Mouse (Mus musculus) limb, embryonic 14.5 days (tissue): Measurements from ENCODE around the gene Tenm2. TPM values are rescaled to one million over a fixed set of nuclear protein-coding genes. Genes with fewer than 3 reads are reported as not detected.

Source experiments
- ATAC-seq: fragments of 200-750 bp; cut with Nextera tagmentation; 2 replicates; pipeline ENCODE4 v1.8.0; 2017; ENCODE audit warnings: low read depth, moderate number of reproducible peaks, moderate TSS enrichment; ENCODE audit not compliant: low FRiP score
- DNase-seq: peaks from one replicate; pipeline ENCODE4 v3.0.0-alpha.2; 2015; ENCODE audit warnings: low spot score
- H3K27ac ChIP-seq: fragments of 300-500 bp; sonication (generic); replicated peaks from 2 replicates; pipeline ENCODE4 v1.5.1; 2014; ENCODE audit warnings: low read depth, mild to moderate bottlenecking, low read length, moderate library complexity, mixed read lengths
- H3K27me3 ChIP-seq: fragments of 300-500 bp; sonication (generic); 2 replicates; pipeline ENCODE4 v1.6.1; 2014; ENCODE audit warnings: low read length, mixed read lengths; ENCODE audit not compliant: control insufficient read depth, insufficient read depth
- H3K36me3 ChIP-seq: fragments of 300-500 bp; sonication (generic); 2 replicates; pipeline ENCODE4 v1.6.1; 2014; ENCODE audit warnings: mild to moderate bottlenecking, low read length, moderate library complexity, mixed read lengths; ENCODE audit not compliant: control insufficient read depth, insufficient read depth
- H3K4me1 ChIP-seq: fragments of 300-500 bp; sonication (generic); 2 replicates; pipeline ENCODE4 v1.6.1; 2014; ENCODE audit warnings: antibody characterized with exemption, low read length, mixed read lengths; ENCODE audit not compliant: control insufficient read depth, insufficient read depth
- H3K4me2 ChIP-seq: fragments of 300-500 bp; sonication (generic); replicated peaks from 2 replicates; pipeline ENCODE4 v1.6.1; 2014; ENCODE audit warnings: low read depth, mild to moderate bottlenecking, low read length, moderate library complexity; ENCODE audit not compliant: severe bottlenecking
- H3K4me3 ChIP-seq: fragments of 300-500 bp; sonication (generic); replicated peaks from 2 replicates; pipeline ENCODE4 v1.5.1; 2014; ENCODE audit warnings: low read length
- H3K9ac ChIP-seq: fragments of 300-500 bp; sonication (generic); 2 replicates; pipeline ENCODE4 v1.6.1; 2014; ENCODE audit warnings: mild to moderate bottlenecking, low read depth, low read length, moderate library complexity; ENCODE audit not compliant: severe bottlenecking
- H3K9me3 ChIP-seq: fragments of 300-500 bp; sonication (generic); 2 replicates; pipeline ENCODE4 v1.6.1; 2016; ENCODE audit warnings: low read length; ENCODE audit not compliant: control insufficient read depth
- POLR2A ChIP-seq: fragments of 200-500 bp; IDR thresholded peaks from 2 replicates; pipeline ENCODE4 v1.8.0; 2012; ENCODE audit warnings: inconsistent platforms, mild to moderate bottlenecking, moderate library complexity, borderline replicate concordance; ENCODE audit not compliant: insufficient read depth, insufficient read length; ENCODE audit errors: extremely low read depth
- WGBS: fragments of 180-500 bp; shearing (Covaris S2); extraction: QIAGEN DNeasy Blood & Tissue Kit; methylation state at CpG from one replicate; pipeline ENCODE4 v1.1.7; 2014; 5-methylcytosine and 5-hydroxymethylcytosine counted together
- polyA plus RNA-seq, 2 experiments: library from polyadenylated mRNA; depleted of rRNA in 1 of 2; stranded (reverse) in 1 of 2; unstranded in 1 of 2; fragments of >200 nt; fragmentation: Nextera tagmentation in 1 of 2; extraction: Ambion mirVana in 1 of 2; gene quantifications; 2 replicates each; pipeline versions ENCODE4 v1.2.1 to v1.2.3; 2012 to 2014

Tenm2 gene
- polyA plus RNA-seq, 2 experiments, result 3.7 to 5.6 TPM

GRCm38 (mm10) chr11:36831511-36831910 is 404.3 kb downstream of the Tenm2 start:
- no peak for DNase-seq
- no peak for ATAC-seq
- Histone ChIP-seq H3K36me3 (no peaks in the 10 kb centered on the region), H3K27me3 (no peaks in the 10 kb centered on the region), H3K9ac (no peak overlapping the region), H3K4me2 (no peak overlapping the region), H3K4me3 (no peak overlapping the region), H3K4me1 (no peaks in the 10 kb centered on the region), H3K9me3 (no peaks in the 10 kb centered on the region), H3K27ac (no peak overlapping the region)
- 69% methylated on average over 11 of the region's 11 CpGs for WGBS
- TF ChIP-seq POLR2A, result no peak

- no peak overlapping the region for H3K27ac ChIP-seq
- no peaks in the 10 kb centered on the region for H3K36me3 ChIP-seq
- DNase-seq (no peak), ATAC-seq (no peak)
- 0 out of 2 replicates have a peak, but pooled peaks cover 3% of the 10 kb centered on the region for H3K4me1 ChIP-seq
- H3K9me3 ChIP-seq, result no peaks in the 10 kb centered on the region
- H3K27me3 ChIP-seq, result no peaks in the 10 kb centered on the region
- H3K4me3 ChIP-seq, result no peak overlapping the region
- no peak for TF ChIP-seq POLR2A
- 38% methylated on average over 7 of the region's 7 CpGs for WGBS
- H3K4me2 ChIP-seq, result no peak overlapping the region
- H3K9ac ChIP-seq, result no peak overlapping the region
Observed at GRCm38 (mm10) chr11:36824666-36825065, 411.1 kb downstream of the Tenm2 start.

- WGBS, result 67% methylated on average over 1 of the region's 1 CpGs
- ATAC-seq, result no peak
Observed at GRCm38 (mm10) chr11:36804615-36805014, 431.1 kb downstream of the Tenm2 start.

GRCm38 (mm10) chr11:36802208-36802631 is 433.5 kb downstream of the Tenm2 start:
- Histone ChIP-seq H3K9ac (no peak overlapping the region), H3K4me1 (peaks cover 8% of the 10 kb centered on the region; the same call in 1 of the 2 replicates), H3K27me3 (no peaks in the 10 kb centered on the region), H3K4me3 (no peak overlapping the region), H3K9me3 (no peaks in the 10 kb centered on the region), H3K27ac (no peak overlapping the region), H3K4me2 (peak overlapping the region; percentile 33; the same call in 1 of the 2 replicates), H3K36me3 (no peaks in the 10 kb centered on the region)
- no peak for DNase-seq
- TF ChIP-seq POLR2A, result no peak
- WGBS, result 22% methylated on average over 8 of the region's 8 CpGs
- ATAC-seq, result no peak

More at GRCm38 (mm10) chr11:36804615-36805014, 431.1 kb downstream of the Tenm2 start:
- no peak overlapping the region for H3K9ac ChIP-seq
- no peak overlapping the region for H3K4me3 ChIP-seq
- H3K27me3 ChIP-seq, result no peaks in the 10 kb centered on the region
- H3K9me3 ChIP-seq, result no peaks in the 10 kb centered on the region
- no peaks in the 10 kb centered on the region for H3K36me3 ChIP-seq
- no peak for TF ChIP-seq POLR2A
- no peak for DNase-seq
- H3K4me2 ChIP-seq, result no peak overlapping the region
- H3K27ac ChIP-seq, result no peak overlapping the region
- peaks cover 8% of the 10 kb centered on the region; the same call in 1 of the 2 replicates for H3K4me1 ChIP-seq

DNA sequence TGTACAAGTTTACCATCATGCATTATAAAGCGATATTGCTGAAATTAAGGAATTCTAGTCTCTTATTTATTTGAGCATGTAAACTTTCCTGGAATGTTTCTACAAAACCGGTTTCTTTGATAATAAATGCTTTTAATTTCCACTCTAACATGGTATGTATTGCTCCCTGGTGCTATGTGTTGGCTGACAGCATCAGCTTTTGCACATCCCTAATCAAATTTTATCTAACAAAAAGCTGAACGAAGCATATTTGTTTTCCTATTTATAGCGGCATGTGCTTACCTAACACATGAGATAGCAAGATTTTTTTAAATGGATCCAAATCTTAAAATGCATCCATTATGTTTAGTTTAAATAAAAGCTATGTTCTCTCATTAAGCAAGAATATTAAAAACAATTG is 434.1 kb downstream of the Tenm2 start:
- DNase-seq (no peak), ATAC-seq (no peak)
- H3K4me3 ChIP-seq, result no peak overlapping the region
- H3K9ac ChIP-seq, result no peak overlapping the region
- H3K36me3 ChIP-seq, result no peaks in the 10 kb centered on the region
- H3K27ac ChIP-seq, result no peak overlapping the region
- H3K27me3 ChIP-seq, result no peaks in the 10 kb centered on the region
- no peaks in the 10 kb centered on the region for H3K9me3 ChIP-seq
- 73% methylated on average over 4 of the region's 4 CpGs for WGBS
- peaks cover 8% of the 10 kb centered on the region; the same call in 1 of the 2 replicates for H3K4me1 ChIP-seq
- no peak for TF ChIP-seq POLR2A
- no peak overlapping the region for H3K4me2 ChIP-seq

DNA sequence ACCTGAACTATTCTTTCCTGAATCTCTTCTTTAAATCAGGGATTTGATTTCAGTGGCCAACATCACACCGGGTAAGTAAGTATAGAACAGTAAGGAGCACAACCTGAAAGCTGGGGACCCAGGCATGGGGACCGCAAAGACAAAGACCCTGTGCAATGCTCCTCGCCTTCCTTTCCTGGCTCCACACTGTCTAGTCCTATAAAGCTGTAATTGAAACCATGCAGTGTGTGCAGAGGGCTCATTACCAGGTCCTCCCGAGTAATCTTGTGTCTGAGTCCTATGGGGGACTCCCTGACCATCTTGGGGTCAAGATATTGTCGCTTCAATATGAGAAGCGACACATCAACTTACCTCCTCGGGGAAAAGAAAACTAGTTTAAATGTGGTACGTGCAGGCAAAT is 436.4 kb downstream of the Tenm2 start:
- ATAC-seq, result no peak
- Histone ChIP-seq H3K4me3 (no peak overlapping the region), H3K27ac (no peak overlapping the region), H3K4me1 (peaks cover 8% of the 10 kb centered on the region; the same call in 1 of the 2 replicates), H3K9ac (no peak overlapping the region), H3K36me3 (no peaks in the 10 kb centered on the region), H3K9me3 (no peaks in the 10 kb centered on the region), H3K4me2 (no peak overlapping the region), H3K27me3 (no peaks in the 10 kb centered on the region)
- WGBS, result 24% methylated on average over 8 of the region's 8 CpGs
- DNase-seq, result no peak
- TF ChIP-seq POLR2A, result no peak
